Mouse (Mus musculus) layer of hippocampus, postnatal 36 days (tissue): ENCODE data around the gene Vmn1r121. TPM values are rescaled to one million over a fixed set of nuclear protein-coding genes. Genes with fewer than 3 reads are reported as not detected.
"Not testable (repeated sequence)": the region's sequence is repeated elsewhere in the genome, so short reads cannot be mapped to it uniquely, and the experiment has no call there.

Experiments used
- DNase-seq, 2 experiments: peaks; one replicate each; pipeline ENCODE4 v3.0.0; 2022
- total RNA-seq, 2 experiments: library from RNA; stranded (reverse); gene quantifications; 2 replicates each; pipeline ENCODE4 v1.2.3; 2021

The Vmn1r121 gene
- not detected for total RNA-seq

- DNase-seq = not testable (repeated sequence)
Observed at GRCm38 (mm10) chr7:21098413-21098812, at the start of gene Vmn1r121. Vmn1r121 (minus strand) TSS chr7:21098513.

- not testable (repeated sequence) for DNase-seq
Observed at GRCm38 (mm10) chr7:21134028-21134427, 35.7 kb upstream of the Vmn1r121 start, which contains the start of gene Vmn1r122. Vmn1r122 (minus strand) TSS chr7:21134128.

- not testable (repeated sequence) for DNase-seq
Observed at GRCm38 (mm10) chr7:21053684-21054083, 44.6 kb downstream of the Vmn1r121 start, which contains the start of gene Vmn1r120. Vmn1r120 (minus strand) TSS chr7:21053784.

Other genes with a start within 250 kb of the Vmn1r121 start
- not detected for gene Vmn1r116, start 226.3 kb downstream of the Vmn1r121 start, total RNA-seq
- gene Vmn1r117, start 214.4 kb downstream of the Vmn1r121 start, total RNA-seq = not detected
- not detected for gene Vmn1r118, start 186.2 kb downstream of the Vmn1r121 start, total RNA-seq
- not detected for gene Vmn1r119, start 86.1 kb downstream of the Vmn1r121 start, total RNA-seq
- gene Vmn1r120, start 44.7 kb downstream of the Vmn1r121 start, total RNA-seq = not detected
- gene Vmn1r122, start 35.6 kb upstream of the Vmn1r121 start, total RNA-seq = not detected
- not detected for gene Vmn1r123, start 63.7 kb upstream of the Vmn1r121 start, total RNA-seq
- not detected for gene Gm5157, start 91.9 kb upstream of the Vmn1r121 start, total RNA-seq
- not detected for gene Vmn1r124, start 162.1 kb upstream of the Vmn1r121 start, total RNA-seq
- gene Vmn1r125, start 173.7 kb upstream of the Vmn1r121 start, total RNA-seq = not detected
- gene Vmn1r126, start 203.0 kb upstream of the Vmn1r121 start, total RNA-seq = not detected
- not detected for gene Vmn1r127, start 221.3 kb upstream of the Vmn1r121 start, total RNA-seq